In genomic region chr7:74518776-74519175, GRCm38 (mm10) we compare ENCODE assay signal across 13 mouse cellular contexts.
"Had no signal": no experiment of that assay in that cellular context is flagged by ENCODE, and none has a peak within 500 bp of the region (broad histone marks: within the 10 kb centered on the region; RNA-seq: fewer than 3 reads in every experiment).

No protein-coding gene starts in this region.

- DNase-seq: cerebellum, adult 2 months; cerebellum, adult 9-10 months; cerebellum, adult 9-11 months; embryo, embryonic 11 days; forebrain, postnatal 0 days; gastrocnemius, adult 2 months; gastrocnemius, postnatal 10 days; gastrocnemius, postnatal 14 days; gastrocnemius, postnatal 25 days; gastrocnemius, postnatal 36 days; heart, adult 11 months; heart, adult 18-20 months; heart, adult 2 months had no signal
